Mouse (Mus musculus): ENCODE measurements around the gene Trp53bp2.

Gene Trp53bp2

GRCm38 (mm10) chr1:182409401-182410173 is 615 bp downstream of the Trp53bp2 start:
- DNase-seq (ENCODE audit: low spot score) = peak; percentile 59

GRCm38 (mm10) chr1:182412586-182413270 is 3.8 kb downstream of the Trp53bp2 start:
- peak; percentile 80 for DNase-seq (ENCODE audit: low spot score)

- DNase-seq (ENCODE audit: low spot score) = peak; percentile 80
Measured at GRCm38 (mm10) chr1:182419481-182419880, 10.5 kb downstream of the Trp53bp2 start.

- DNase-seq (ENCODE audit: low spot score) = no peak
Measured at GRCm38 (mm10) chr1:182424274-182424673, 15.3 kb downstream of the Trp53bp2 start.

- no peak for DNase-seq (ENCODE audit: low spot score)
Measured at GRCm38 (mm10) chr1:182425176-182425575, 16.2 kb downstream of the Trp53bp2 start.

GRCm38 (mm10) chr1:182426444-182426843 is 17.5 kb downstream of the Trp53bp2 start:
- DNase-seq (ENCODE audit: low spot score) = no peak

GRCm38 (mm10) chr1:182427426-182427825 is 18.5 kb downstream of the Trp53bp2 start:
- no peak for DNase-seq (ENCODE audit: low spot score)

GRCm38 (mm10) chr1:182429826-182430225 is 20.9 kb downstream of the Trp53bp2 start:
- DNase-seq (ENCODE audit: low spot score) = no peak

GRCm38 (mm10) chr1:182430676-182431075 is 21.7 kb downstream of the Trp53bp2 start:
- DNase-seq (ENCODE audit: low spot score) = no peak

- DNase-seq (ENCODE audit: low spot score) = no peak
Measured at GRCm38 (mm10) chr1:182432059-182432458, 23.1 kb downstream of the Trp53bp2 start.

- no peak for DNase-seq (ENCODE audit: low spot score)
Measured at GRCm38 (mm10) chr1:182436746-182437145, 27.8 kb downstream of the Trp53bp2 start.

GRCm38 (mm10) chr1:182439546-182440222 is 30.7 kb downstream of the Trp53bp2 start:
- peak; percentile 33 for DNase-seq (ENCODE audit: low spot score)

- DNase-seq (ENCODE audit: low spot score) = no peak
Measured at GRCm38 (mm10) chr1:182441791-182442473, 33.0 kb downstream of the Trp53bp2 start.

- DNase-seq (ENCODE audit: low spot score) = no peak
Measured at GRCm38 (mm10) chr1:182444116-182444515, 35.1 kb downstream of the Trp53bp2 start.

GRCm38 (mm10) chr1:182448276-182449035 is 39.5 kb downstream of the Trp53bp2 start:
- peak; percentile 15 for DNase-seq (ENCODE audit: low spot score)

GRCm38 (mm10) chr1:182452473-182452872 is 43.5 kb downstream of the Trp53bp2 start:
- DNase-seq (ENCODE audit: low spot score) = no peak

- no peak for DNase-seq (ENCODE audit: low spot score)
Measured at GRCm38 (mm10) chr1:182455080-182455479, 46.1 kb downstream of the Trp53bp2 start.

GRCm38 (mm10) chr1:182458556-182458955 is 49.6 kb downstream of the Trp53bp2 start:
- no peak for DNase-seq (ENCODE audit: low spot score)

- DNase-seq (ENCODE audit: low spot score) = no peak
Measured at GRCm38 (mm10) chr1:182459436-182459835, 50.5 kb downstream of the Trp53bp2 start.

- DNase-seq (ENCODE audit: low spot score) = no peak
Measured at GRCm38 (mm10) chr1:182460291-182461244, 51.6 kb downstream of the Trp53bp2 start.

Measured in MN1 (cell line).